In genomic region chr9:27409733-27410132, GRCm38 (mm10) we compare ENCODE assay signal across 10 mouse cellular contexts. TPM values are rescaled to one million over a fixed set of nuclear protein-coding genes. Genes with fewer than 3 reads are reported as not detected.
DNase-seq lines count a peak whose midpoint lies in the region; ATAC-seq and TF ChIP-seq lines count a peak whose summit lies in the region.
"Had no signal": no experiment of that assay in that cellular context is flagged by ENCODE, and none has a peak within 500 bp of the region (broad histone marks: within the 10 kb centered on the region; RNA-seq: fewer than 3 reads in every experiment).

No protein-coding gene starts in this region.

- peak; percentile 28 to 33 for DNase-seq in left cerebral cortex, adult 2 months (ENCODE audit: extremely low spot score in 1 of 2, low spot score in 2 of 2)
- DNase-seq in left cerebral cortex, adult 11 months (ENCODE audit: low spot score) = no peak
- DNase-seq in c-Kit-positive CD71-negative TER-119-negative erythroid progenitor cells, embryonic 14.5 days (ENCODE audit: low read depth) = peak; percentile 18
- peak; percentile 56 for DNase-seq in forebrain, embryonic 11.5 days (ENCODE audit: low spot score)
- no peak for DNase-seq in thymus, postnatal 36 days

- ATAC-seq in forebrain, embryonic 11.5 days (replicated peaks; ENCODE audit: low FRiP score) = peak; percentile 53
- peak; percentile 44; the same call in 1 of the 2 replicates for ATAC-seq in kidney, embryonic 14.5 days (ENCODE audit: low FRiP score, low TSS enrichment)
- ATAC-seq in megakaryocyte progenitor cell, adult 5-6 weeks (replicated peaks; ENCODE audit: poor library complexity) = peak; percentile 70; the same call in 1 of the 2 replicates
- ATAC-seq in stomach, embryonic 16.5 days (ENCODE audit: insufficient read depth, low FRiP score) = peak; percentile 20; the same call in 1 of the 2 replicates

- no peak overlapping the region for H3K9ac ChIP-seq in forebrain, embryonic 11.5 days (ENCODE audit: low read length)
- H3K9ac ChIP-seq in kidney, embryonic 14.5 days (ENCODE audit: low read depth, low read length) = no peak overlapping the region
- no peak overlapping the region for H3K9ac ChIP-seq in stomach, embryonic 16.5 days (ENCODE audit: low read length)

- H3K9me3 ChIP-seq in forebrain, embryonic 11.5 days (ENCODE audit: control insufficient read depth, low read length) = no peaks in the 10 kb centered on the region
- H3K9me3 ChIP-seq in kidney, embryonic 14.5 days (ENCODE audit: control insufficient read depth, low read length) = no peaks in the 10 kb centered on the region
- no peaks in the 10 kb centered on the region for H3K9me3 ChIP-seq in stomach, embryonic 16.5 days (replicated peaks; ENCODE audit: control insufficient read depth, low read length)

- H3K27ac ChIP-seq in left cerebral cortex, adult 2 months = no peak overlapping the region
- no peak overlapping the region for H3K27ac ChIP-seq in forebrain, embryonic 11.5 days (ENCODE audit: low read depth, low read length)
- no peak overlapping the region for H3K27ac ChIP-seq in kidney, embryonic 14.5 days (ENCODE audit: low read depth, low read length)
- H3K27ac ChIP-seq in stomach, embryonic 16.5 days (ENCODE audit: low read length) = no peak overlapping the region

- no peaks in the 10 kb centered on the region for H3K36me3 ChIP-seq in forebrain, embryonic 11.5 days (ENCODE audit: control insufficient read depth, insufficient read depth, low read length)
- no peaks in the 10 kb centered on the region for H3K36me3 ChIP-seq in kidney, embryonic 14.5 days (ENCODE audit: control insufficient read depth, insufficient read depth, low read length)
- no peaks in the 10 kb centered on the region for H3K36me3 ChIP-seq in stomach, embryonic 16.5 days (ENCODE audit: control insufficient read depth, insufficient read depth, low read length)

- peak; percentile 80 for TF ChIP-seq CTCF in left cerebral cortex, adult 2 months (IDR thresholded peaks at IDR 0.05)

- intact Hi-C loops in left cerebral cortex, adult 2 months (cut with DNase I) = loop anchor here (1.0 to 10.0 kb wide), 4 partner anchors 328 to 839 kb away; no protein-coding TSS in a partner anchor

- H3K27me3 ChIP-seq in forebrain, embryonic 11.5 days (ENCODE audit: control insufficient read depth, insufficient read depth, low read length) = no peaks in the 10 kb centered on the region
- no peaks in the 10 kb centered on the region for H3K27me3 ChIP-seq in kidney, embryonic 14.5 days (ENCODE audit: control insufficient read depth, insufficient read depth, low read length)
- H3K27me3 ChIP-seq in stomach, embryonic 16.5 days (ENCODE audit: control insufficient read depth, insufficient read depth, low read length) = no peaks in the 10 kb centered on the region

- H3K4me1 ChIP-seq in forebrain, embryonic 11.5 days (replicated peaks; ENCODE audit: control insufficient read depth, insufficient read depth, low read length) = no peaks in the 10 kb centered on the region
- H3K4me1 ChIP-seq in kidney, embryonic 14.5 days (ENCODE audit: control insufficient read depth, insufficient read depth, low read length) = no peaks in the 10 kb centered on the region
- H3K4me1 ChIP-seq in stomach, embryonic 16.5 days (ENCODE audit: control insufficient read depth, insufficient read depth, low read length) = no peaks in the 10 kb centered on the region

- no peak overlapping the region for H3K4me3 ChIP-seq in left cerebral cortex, adult 2 months
- no peak overlapping the region for H3K4me3 ChIP-seq in forebrain, embryonic 11.5 days (ENCODE audit: low read depth, low read length)
- H3K4me3 ChIP-seq in kidney, embryonic 14.5 days (ENCODE audit: low read length) = no peak overlapping the region
- H3K4me3 ChIP-seq in stomach, embryonic 16.5 days (replicated peaks; ENCODE audit: low read length) = no peak overlapping the region
- H3K4me3 ChIP-seq: erythroblast, embryonic 14.5 days had no signal

- H3K4me2 ChIP-seq in forebrain, embryonic 11.5 days (ENCODE audit: low read depth, low read length, severe bottlenecking) = no peak overlapping the region
- H3K4me2 ChIP-seq in kidney, embryonic 14.5 days (replicated peaks; ENCODE audit: low read depth, low read length) = no peak overlapping the region
- no peak overlapping the region for H3K4me2 ChIP-seq in stomach, embryonic 16.5 days (ENCODE audit: low read depth, low read length)

RNA-seq across cellular contexts. Expression of gene Spata19, which starts 13.1 kb away (rescaled TPM):
- total RNA-seq in left cerebral cortex, adult 2 months (2021) = 1 to 10 TPM; 1.2 to 1.4 TPM
- not detected in 2 replicates for polyA plus RNA-seq in forebrain, embryonic 11.5 days (2014; fragmentation: Nextera tagmentation; extraction: Ambion mirVana)
- not detected in 2 replicates for polyA plus RNA-seq in kidney, embryonic 14.5 days (2014; fragmentation: Nextera tagmentation; extraction: Ambion mirVana)
- total RNA-seq in megakaryocyte progenitor cell, adult 5-6 weeks (2015) = not detected in 2 replicates
- total RNA-seq in megakaryocyte progenitor cell, adult 5-6 weeks (2017) = not detected in 2 replicates
- polyA plus RNA-seq in stomach, embryonic 16.5 days (2015; fragmentation: Nextera tagmentation; extraction: Ambion mirVana) = not detected in 2 replicates
- total RNA-seq: neutrophil, adult 5-6 weeks had no signal
- polyA plus RNA-seq: erythroblast, embryonic 14.5 days had no signal

Comparison
In these comparisons a context has a peak if more than half of its experiments do, and no peak if none do; other contexts are left out.
1. DNase-seq: peak in left cerebral cortex, adult 2 months (2 of 2), c-Kit-positive CD71-negative TER-119-negative erythroid progenitor cells, embryonic 14.5 days (single experiment) and forebrain, embryonic 11.5 days (single experiment); none in left cerebral cortex, adult 11 months (single experiment) and thymus, postnatal 36 days (0 of 2).
2. ATAC-seq: peak in every context shown above with its lines; median percentile 70 in megakaryocyte progenitor cell, adult 5-6 weeks; 53 in forebrain, embryonic 11.5 days; 44 in kidney, embryonic 14.5 days; 20 in stomach, embryonic 16.5 days.